Mouse (Mus musculus) cerebellum, adult 9-11 months (tissue): ENCODE measurements around the gene Rabl6.
A peak's percentile ranks its signal among the peaks of the same experiment; 100 is the strongest.

ENCODE experiments used
- DNase-seq: peaks from one replicate; pipeline ENCODE4 v3.0.0; 2022

The Rabl6 gene

GRCm38 (mm10) chr2:25591863-25592262, 16.5 kb downstream of the Rabl6 start:
- peak; percentile 45 for DNase-seq

GRCm38 (mm10) chr2:25588227-25588907, 20.0 kb downstream of the Rabl6 start:
- peak; percentile 23 for DNase-seq

GRCm38 (mm10) chr2:25587290-25587689, 21.0 kb downstream of the Rabl6 start:
- DNase-seq: no peak

- no peak for DNase-seq
Measured at GRCm38 (mm10) chr2:25585601-25586000, 22.7 kb downstream of the Rabl6 start.

GRCm38 (mm10) chr2:25584856-25585255, 23.5 kb downstream of the Rabl6 start:
- peak; percentile 59 for DNase-seq

- peak; percentile 68 for DNase-seq
Measured at GRCm38 (mm10) chr2:25584152-25584551, 24.2 kb downstream of the Rabl6 start.

- DNase-seq: peak; percentile 67
Measured at GRCm38 (mm10) chr2:25583571-25583970, 24.8 kb downstream of the Rabl6 start.

DNA sequence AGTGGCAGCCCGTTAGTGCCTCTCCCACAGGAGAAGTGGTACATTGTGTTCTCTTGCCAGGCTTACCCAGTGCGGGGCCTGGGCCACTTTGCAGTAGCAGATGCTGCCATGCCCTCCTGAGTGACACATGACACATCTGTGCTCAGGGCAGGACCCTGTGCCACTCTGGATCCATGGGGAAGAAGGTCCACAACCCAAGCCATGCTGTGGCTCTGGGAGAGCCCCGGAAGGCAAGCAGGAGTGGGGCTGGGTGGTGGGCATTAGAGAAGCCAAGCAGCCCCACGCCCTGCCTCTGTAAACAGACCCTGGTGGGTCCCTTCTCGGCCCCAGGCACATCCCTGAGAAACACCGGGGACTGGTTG, 25.2 kb downstream of the Rabl6 start:
- DNase-seq: peak; percentile 73

GRCm38 (mm10) chr2:25582466-25583119, 25.7 kb downstream of the Rabl6 start:
- peak; percentile 81 for DNase-seq

- peak; percentile 97 for DNase-seq
Measured at GRCm38 (mm10) chr2:25581901-25582301, 26.4 kb downstream of the Rabl6 start.

- peak; percentile 92 for DNase-seq
Measured at GRCm38 (mm10) chr2:25581294-25581864, 26.9 kb downstream of the Rabl6 start, which contains the start of gene Ajm1. Gene Ajm1, minus strand, starts transcription at chr2:25581757.

GRCm38 (mm10) chr2:25580621-25581101, 27.7 kb downstream of the Rabl6 start:
- DNase-seq: peak; percentile 78

DNA sequence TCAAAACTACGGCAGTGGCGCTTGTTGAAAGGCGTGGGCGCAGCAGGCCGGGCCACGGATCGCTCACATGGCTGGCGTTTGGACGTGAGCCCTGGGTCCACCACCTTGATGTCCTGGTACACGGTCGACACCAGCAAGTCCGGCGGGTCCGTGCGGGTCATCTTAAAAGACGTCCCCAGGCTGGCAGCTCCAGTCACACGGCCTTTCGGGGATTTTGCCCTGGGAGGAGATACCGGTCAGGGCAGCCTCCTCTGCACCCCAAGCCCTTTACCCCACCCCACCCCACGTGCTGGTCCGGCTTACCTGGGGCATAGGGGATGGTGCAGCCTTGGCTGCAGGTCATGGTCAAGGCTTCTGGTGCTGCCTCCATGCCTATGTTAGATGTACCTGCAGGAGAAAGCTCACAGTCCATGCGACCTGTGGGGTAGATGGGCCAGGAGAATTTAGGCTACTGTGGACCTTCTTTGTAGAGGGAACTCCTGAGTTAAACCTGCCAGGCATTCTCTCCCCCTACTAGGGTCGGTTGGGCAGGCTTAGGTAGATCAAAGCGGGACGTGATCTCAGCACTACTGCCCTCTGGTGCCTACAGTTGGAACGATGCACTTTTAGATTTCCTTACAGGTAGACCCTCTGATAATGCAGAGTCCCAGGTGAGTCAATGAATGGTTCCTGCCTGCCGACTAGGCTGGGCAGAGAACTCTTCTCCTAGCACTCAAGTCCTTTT, 28.4 kb downstream of the Rabl6 start:
- DNase-seq: peak; percentile 87

- peak; percentile 80 for DNase-seq
Measured at GRCm38 (mm10) chr2:25578796-25579736, 29.3 kb downstream of the Rabl6 start.

- DNase-seq: peak; percentile 67
Measured at GRCm38 (mm10) chr2:25577951-25578795, 30.1 kb downstream of the Rabl6 start.

- peak; percentile 58 for DNase-seq
Measured at GRCm38 (mm10) chr2:25576965-25577891, 31.1 kb downstream of the Rabl6 start.

DNA sequence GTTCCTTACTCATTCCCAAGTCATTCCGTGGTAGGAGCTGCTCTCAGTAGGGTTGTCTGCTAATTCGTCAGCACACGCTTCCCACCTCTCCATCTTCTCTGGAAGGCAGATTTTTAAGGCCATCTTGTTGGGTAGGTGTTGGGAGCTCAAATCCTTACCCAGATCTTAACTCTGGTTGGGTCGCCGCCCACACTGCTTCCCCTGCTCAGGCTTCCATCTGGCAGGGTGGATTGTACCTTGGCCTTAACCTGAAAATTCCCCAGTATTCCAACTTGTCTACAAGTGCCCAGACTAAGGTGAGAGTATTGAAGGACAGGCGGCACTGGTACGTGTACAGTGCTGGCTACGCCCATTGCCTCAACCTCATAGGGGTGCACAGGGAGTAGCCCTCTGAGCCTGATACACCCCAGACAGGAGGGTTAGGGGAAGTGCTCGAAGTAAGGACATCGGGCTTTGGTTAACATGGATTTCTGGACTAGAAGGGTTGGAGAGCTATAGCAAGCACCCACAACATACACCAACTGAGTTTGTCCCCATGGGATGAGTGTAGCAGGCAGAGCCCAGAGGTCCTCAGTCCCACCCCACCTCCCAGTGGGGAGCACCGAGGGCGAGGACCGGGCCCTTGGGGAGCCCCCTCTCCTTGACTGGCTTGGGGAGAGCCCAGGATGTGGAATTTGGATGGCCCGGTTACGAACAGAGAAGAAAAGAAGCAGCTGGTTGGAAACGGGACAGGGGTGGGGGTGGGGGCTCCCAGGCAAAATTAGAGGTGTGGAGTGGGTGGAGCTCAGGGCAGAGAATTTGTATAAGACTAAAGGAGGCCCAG, 32.1 kb downstream of the Rabl6 start:
- DNase-seq: peak; percentile 64

- DNase-seq: peak; percentile 81
Measured at GRCm38 (mm10) chr2:25575432-25576027, 32.8 kb downstream of the Rabl6 start.
